Mouse (Mus musculus) limb, embryonic 10.5 days (tissue): ENCODE measurements around the gene Marcksl1. TPM values are rescaled to one million over a fixed set of nuclear protein-coding genes. Genes with fewer than 3 reads are reported as not detected.

Source experiments
- DNase-seq: peaks from one replicate; pipeline ENCODE4 v3.0.0-alpha.2; 2017; ENCODE audit warnings: low spot score
- H3K27ac ChIP-seq: fragments of 300-500 bp; sonication (generic); 2 replicates; pipeline ENCODE4 v1.5.1; 2016; ENCODE audit warnings: mild to moderate bottlenecking
- H3K27me3 ChIP-seq: fragments of 300-500 bp; sonication (generic); 2 replicates; pipeline ENCODE4 v1.6.1; 2016; ENCODE audit warnings: low read depth, mild to moderate bottlenecking; ENCODE audit not compliant: poor library complexity, severe bottlenecking
- H3K36me3 ChIP-seq: fragments of 300-500 bp; sonication (generic); 2 replicates; pipeline ENCODE4 v1.6.1; 2016; ENCODE audit warnings: mild to moderate bottlenecking, moderate library complexity
- H3K4me1 ChIP-seq: fragments of 300-500 bp; sonication (generic); 2 replicates; pipeline ENCODE4 v1.6.1; 2016
- H3K4me3 ChIP-seq: fragments of 300-500 bp; sonication (generic); 2 replicates; pipeline ENCODE4 v1.5.1; 2016; ENCODE audit warnings: mild to moderate bottlenecking, moderate library complexity
- H3K9me3 ChIP-seq: fragments of 300-500 bp; sonication (generic); replicated peaks from 2 replicates; pipeline ENCODE4 v1.6.1; 2016; ENCODE audit warnings: mild to moderate bottlenecking
- WGBS: fragments of 180-500 bp; shearing (Covaris S2); methylation state at CpG from one replicate; pipeline ENCODE4 v1.1.7; 2016; 5-methylcytosine and 5-hydroxymethylcytosine counted together
- polyA plus RNA-seq: library from polyadenylated mRNA; unstranded; fragments of >200 nt; fragmentation: Nextera tagmentation; extraction: Ambion mirVana; gene quantifications from 2 replicates; pipeline ENCODE4 v1.2.1, GENCODE M21; 2016

Marcksl1 gene
- polyA plus RNA-seq, 1 experiment from 2014 or later: 1,561 TPM

GRCm38 (mm10) chr4:129500607-129501566, 12.5 kb upstream of the Marcksl1 start:
- 2% methylated on average over 48 of the region's 49 CpGs for WGBS
- Histone ChIP-seq H3K4me1 (peaks cover 45% of the 10 kb centered on the region), H3K36me3 (no peaks in the 10 kb centered on the region), H3K27ac (peak overlapping the region; percentile 95), H3K27me3 (no peaks in the 10 kb centered on the region), H3K9me3 (no peaks in the 10 kb centered on the region), H3K4me3 (peak overlapping the region; percentile 66)
- DNase-seq: peak; percentile 99

- peaks cover 31% of the 10 kb centered on the region for H3K4me1 ChIP-seq
- H3K27ac ChIP-seq: 0 out of 2 replicates have a peak overlapping the region, but pooled peaks have one; percentile 14
- no peak for DNase-seq
- no peaks in the 10 kb centered on the region for H3K36me3 ChIP-seq
- 74% methylated on average over 9 of the region's 9 CpGs for WGBS
- no peak overlapping the region for H3K4me3 ChIP-seq
- no peaks in the 10 kb centered on the region for H3K9me3 ChIP-seq
- no peaks in the 10 kb centered on the region for H3K27me3 ChIP-seq
Observed at GRCm38 (mm10) chr4:129502327-129502888, 11.0 kb upstream of the Marcksl1 start.

- H3K9me3 ChIP-seq: no peaks in the 10 kb centered on the region
Observed at GRCm38 (mm10) chr4:129502901-129503444, 10.4 kb upstream of the Marcksl1 start.

DNA sequence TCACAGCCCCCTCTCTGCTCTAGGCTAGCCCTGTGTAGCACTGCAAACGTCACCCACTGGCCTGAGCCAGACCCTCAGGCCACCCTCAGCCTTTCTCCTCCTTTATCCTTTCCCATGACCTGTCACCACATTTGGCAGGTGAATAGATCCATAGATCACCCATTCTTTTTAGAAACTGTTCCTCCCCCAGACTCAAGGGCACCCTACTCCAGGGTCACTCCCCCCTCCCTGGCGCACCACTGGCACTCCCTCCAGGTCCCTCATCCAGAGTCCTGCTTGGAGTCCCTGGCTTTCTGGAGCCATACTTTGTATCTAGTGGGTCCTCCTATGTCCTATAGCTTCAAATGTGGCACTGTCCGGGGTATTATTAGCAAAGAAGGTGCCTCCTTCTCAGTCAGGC, 7.9 kb upstream of the Marcksl1 start:
- WGBS: 83% methylated on average over 3 of the region's 3 CpGs
- no peaks in the 10 kb centered on the region for H3K9me3 ChIP-seq
- no peaks in the 10 kb centered on the region for H3K27me3 ChIP-seq
- no peaks in the 10 kb centered on the region for H3K36me3 ChIP-seq
- no peak for DNase-seq
- H3K27ac ChIP-seq: no peak overlapping the region
- H3K4me3 ChIP-seq: no peak overlapping the region
- peaks cover 24% of the 10 kb centered on the region for H3K4me1 ChIP-seq

More at GRCm38 (mm10) chr4:129502901-129503444, 10.4 kb upstream of the Marcksl1 start:
- H3K27ac ChIP-seq: 0 out of 2 replicates have a peak overlapping the region, but pooled peaks have one; percentile 14
- no peak overlapping the region for H3K4me3 ChIP-seq
- H3K36me3 ChIP-seq: no peaks in the 10 kb centered on the region
- 80% methylated on average over 11 of the region's 11 CpGs for WGBS
- peaks cover 31% of the 10 kb centered on the region for H3K4me1 ChIP-seq
- H3K27me3 ChIP-seq: no peaks in the 10 kb centered on the region
- no peak for DNase-seq

- 64% methylated on average over 9 of the region's 10 CpGs for WGBS
- Histone ChIP-seq H3K27me3 (no peaks in the 10 kb centered on the region), H3K4me3 (no peak overlapping the region)
Observed at GRCm38 (mm10) chr4:129507434-129508236, 5.7 kb upstream of the Marcksl1 start.

DNA sequence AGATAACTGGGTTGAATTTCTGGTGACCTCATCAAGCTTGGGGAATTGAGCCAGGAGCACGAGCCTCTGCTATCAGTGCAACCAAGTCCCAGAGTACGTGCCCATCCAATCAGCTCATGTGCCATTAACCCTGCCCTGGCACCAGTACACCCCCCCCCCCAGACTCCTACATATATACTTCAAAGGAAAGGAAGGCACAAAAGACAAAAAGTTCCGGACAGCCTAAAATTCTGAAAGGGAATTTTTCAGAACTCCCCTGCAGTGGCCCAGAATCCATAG, 5.2 kb upstream of the Marcksl1 start:
- Histone ChIP-seq H3K27me3 (no peaks in the 10 kb centered on the region), H3K36me3 (no peaks in the 10 kb centered on the region), H3K4me3 (no peak overlapping the region), H3K9me3 (no peaks in the 10 kb centered on the region), H3K27ac (no peak overlapping the region), H3K4me1 (peaks cover 38% of the 10 kb centered on the region)
- DNase-seq: no peak
- 70% methylated on average over 3 of the region's 3 CpGs for WGBS

More at GRCm38 (mm10) chr4:129507434-129508236, 5.7 kb upstream of the Marcksl1 start:
- Histone ChIP-seq H3K4me1 (peaks cover 33% of the 10 kb centered on the region), H3K36me3 (no peaks in the 10 kb centered on the region), H3K27ac (no peak overlapping the region), H3K9me3 (no peaks in the 10 kb centered on the region)
- DNase-seq: no peak

DNA sequence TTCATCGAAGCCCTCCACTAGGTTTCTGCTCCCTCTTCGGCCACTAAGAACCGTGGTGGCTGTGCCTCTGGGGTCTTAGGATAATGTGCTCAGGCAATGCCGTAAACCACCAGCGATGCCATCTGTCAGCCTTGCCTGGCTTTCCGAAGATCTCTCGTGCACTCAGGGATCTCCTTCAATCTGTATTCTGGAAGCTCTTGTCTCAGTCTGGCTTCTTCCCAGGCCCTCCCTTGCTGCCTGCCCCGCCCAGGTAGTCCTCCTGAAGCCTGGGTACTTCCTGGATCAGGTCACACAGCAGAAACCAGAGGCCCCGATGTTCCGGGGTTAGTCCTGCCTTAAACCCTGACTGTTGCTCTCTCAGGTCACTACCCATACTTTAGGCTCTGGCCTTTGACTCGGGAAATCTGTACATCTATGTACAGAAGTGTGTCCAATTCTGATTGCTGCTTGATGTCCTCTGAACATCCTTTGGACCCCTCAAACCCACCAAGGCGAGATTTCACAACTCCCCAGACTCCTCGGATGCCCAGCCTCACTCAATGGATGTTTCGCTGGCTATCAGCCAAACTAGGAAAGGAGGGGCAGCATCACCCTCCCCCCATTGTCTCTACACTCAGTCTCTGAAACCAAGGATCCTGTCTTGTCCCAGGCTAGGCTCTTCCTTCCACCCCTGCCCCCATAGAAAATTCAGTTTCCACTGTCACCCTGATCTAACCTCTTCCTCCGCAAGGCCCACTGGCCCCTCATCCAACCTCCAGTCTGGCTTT, 4.4 kb upstream of the Marcksl1 start:
- DNase-seq: no peak
- peaks cover 41% of the 10 kb centered on the region for H3K4me1 ChIP-seq
- 71% methylated on average over 15 of the region's 15 CpGs for WGBS

GRCm38 (mm10) chr4:129509650-129510049, 3.7 kb upstream of the Marcksl1 start:
- WGBS: 62% methylated on average over 3 of the region's 3 CpGs
- Histone ChIP-seq H3K27ac (no peak overlapping the region), H3K4me3 (no peak overlapping the region), H3K4me1 (peaks cover 41% of the 10 kb centered on the region), H3K9me3 (no peaks in the 10 kb centered on the region), H3K36me3 (peaks cover 7% of the 10 kb centered on the region), H3K27me3 (no peaks in the 10 kb centered on the region)
- DNase-seq: no peak

More for the DNA sequence above, 4.4 kb upstream of the Marcksl1 start:
- 0 out of 2 replicates have a peak, but pooled peaks cover under 1% of the 10 kb centered on the region for H3K36me3 ChIP-seq
- H3K4me3 ChIP-seq: no peak overlapping the region
- no peaks in the 10 kb centered on the region for H3K9me3 ChIP-seq
- peak overlapping the region; percentile 46; the same call in 1 of the 2 replicates for H3K27ac ChIP-seq
- H3K27me3 ChIP-seq: no peaks in the 10 kb centered on the region

DNA sequence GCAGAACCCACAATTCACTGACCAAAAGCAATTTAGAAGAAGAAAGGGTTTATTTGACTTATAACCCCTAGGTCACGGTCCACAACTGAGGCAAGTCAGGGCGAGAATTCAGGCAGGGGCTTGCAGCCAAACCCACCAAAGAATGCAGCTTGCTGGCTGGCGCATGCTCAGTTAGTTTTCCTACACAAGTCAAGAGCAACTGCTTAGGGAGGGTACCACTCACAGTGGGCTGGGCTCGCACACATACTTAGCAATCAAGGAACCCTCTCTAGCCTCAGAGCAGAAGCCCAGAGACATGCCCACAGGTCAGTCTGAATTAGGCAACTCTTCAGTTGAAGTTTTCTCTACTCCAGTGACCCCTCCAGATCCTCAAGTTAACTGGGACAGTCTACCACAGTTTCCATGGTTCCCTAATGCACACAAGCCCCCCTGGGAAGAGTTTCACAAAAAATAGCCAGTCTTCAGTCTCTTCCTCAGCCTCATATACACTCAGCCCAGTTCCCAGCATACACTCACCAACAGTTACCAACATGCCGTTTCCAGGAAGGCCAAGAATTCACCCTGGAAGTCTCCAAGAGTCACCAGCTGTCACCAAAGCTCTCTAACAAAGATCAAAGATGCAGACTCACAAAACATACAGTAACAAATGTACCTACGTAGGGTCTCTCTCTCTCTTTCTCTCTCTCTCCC, 2.5 kb upstream of the Marcksl1 start:
- Histone ChIP-seq H3K9me3 (no peaks in the 10 kb centered on the region), H3K27ac (peak overlapping the region; percentile 71), H3K36me3 (peaks cover 19% of the 10 kb centered on the region), H3K27me3 (no peaks in the 10 kb centered on the region), H3K4me3 (no peak overlapping the region), H3K4me1 (peaks cover 52% of the 10 kb centered on the region)
- no peak for DNase-seq
- 57% methylated on average over 6 of the region's 6 CpGs for WGBS

DNA sequence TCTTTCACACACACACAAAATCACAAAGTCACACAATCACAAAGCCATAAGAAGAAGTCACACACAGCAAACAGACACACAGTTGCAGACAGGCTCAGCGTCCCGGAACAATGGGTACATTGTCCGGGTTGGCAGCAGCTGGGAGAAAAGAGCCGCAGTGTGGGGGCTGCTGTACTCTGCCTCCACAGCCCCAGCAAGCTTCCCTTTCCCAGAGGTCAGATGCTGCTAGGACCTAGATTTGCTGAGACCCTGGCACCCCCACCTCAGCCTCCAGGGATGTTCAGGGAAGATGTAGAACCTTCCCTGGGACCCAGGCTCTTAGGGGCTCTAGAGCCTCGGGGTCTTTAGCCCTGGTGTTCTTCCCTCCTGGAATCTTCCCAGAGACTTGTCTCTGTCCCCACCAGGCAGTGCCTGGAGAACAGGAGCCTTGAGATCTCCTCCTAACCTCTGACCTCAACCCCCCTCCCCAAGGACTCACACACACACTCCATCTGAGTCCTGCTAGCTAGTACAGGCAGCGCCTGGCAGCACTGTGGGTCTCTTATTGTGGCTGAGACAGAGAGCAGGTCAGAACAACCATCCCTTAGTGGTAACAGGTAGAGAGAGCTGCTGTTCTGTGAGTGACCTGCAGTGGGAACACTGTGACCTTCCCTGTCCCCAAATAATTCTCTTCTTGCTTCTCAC, 1.8 kb upstream of the Marcksl1 start:
- WGBS: 65% methylated on average over 6 of the region's 6 CpGs
- H3K4me3 ChIP-seq: no peak overlapping the region
- no peaks in the 10 kb centered on the region for H3K9me3 ChIP-seq
- peak overlapping the region; percentile 71 for H3K27ac ChIP-seq
- peaks cover 54% of the 10 kb centered on the region for H3K4me1 ChIP-seq
- DNase-seq: no peak
- H3K27me3 ChIP-seq: no peaks in the 10 kb centered on the region
- peaks cover 26% of the 10 kb centered on the region for H3K36me3 ChIP-seq

GRCm38 (mm10) chr4:129513891-129514290, 510 bp downstream of the Marcksl1 start:
- H3K4me1 ChIP-seq: peaks cover 53% of the 10 kb centered on the region
- H3K36me3 ChIP-seq: peaks cover 49% of the 10 kb centered on the region
- DNase-seq: no peak
- no peaks in the 10 kb centered on the region for H3K9me3 ChIP-seq
- no peaks in the 10 kb centered on the region for H3K27me3 ChIP-seq
- H3K27ac ChIP-seq: peak overlapping the region; percentile 100
- H3K4me3 ChIP-seq: peak overlapping the region; percentile 100
- 2% methylated on average over 54 of the region's 57 CpGs for WGBS
